Mouse (Mus musculus) lung, postnatal 25 days (tissue): ENCODE measurements around the gene Olfr76.
A peak's percentile ranks its signal among the peaks of the same experiment; 100 is the strongest.
"Not testable (repeated sequence)": the region's sequence is repeated elsewhere in the genome, so short reads cannot be mapped to it uniquely, and the experiment has no call there.

ENCODE experiments used
- DNase-seq: peaks from one replicate; pipeline ENCODE4 v3.0.0; 2022; ENCODE audit warnings: low spot score

Gene Olfr76

GRCm38 (mm10) chr19:12123103-12123502, at the start of gene Olfr76:
Gene Olfr76, minus strand, starts transcription at chr19:12123203.
- no peak for DNase-seq

- DNase-seq = not testable (repeated sequence)
Measured at GRCm38 (mm10) chr19:12170062-12170599, 47.1 kb upstream of the Olfr76 start, which contains the start of gene Olfr1555-ps1. Gene Olfr1555-ps1, minus strand, starts transcription at chr19:12170112.

- DNase-seq = no peak
Measured at GRCm38 (mm10) chr19:12145452-12145851, 22.4 kb upstream of the Olfr76 start.

- DNase-seq = no peak
Measured at GRCm38 (mm10) chr19:12143356-12143755, 20.4 kb upstream of the Olfr76 start.

- DNase-seq = peak; percentile 13
Measured at GRCm38 (mm10) chr19:12134289-12134688, 11.3 kb upstream of the Olfr76 start.

- DNase-seq = no peak
Measured at GRCm38 (mm10) chr19:12116464-12116863, 6.5 kb downstream of the Olfr76 start.

GRCm38 (mm10) chr19:12115797-12116196, 7.2 kb downstream of the Olfr76 start, which contains the start of gene Olfr1428:
Gene Olfr1428, minus strand, starts transcription at chr19:12115897.
- DNase-seq = no peak

- DNase-seq = no peak
Measured at GRCm38 (mm10) chr19:12113807-12114206, 9.2 kb downstream of the Olfr76 start.

- DNase-seq = no peak
Measured at GRCm38 (mm10) chr19:12104541-12104940, 18.5 kb downstream of the Olfr76 start.

GRCm38 (mm10) chr19:12103234-12103633, 19.8 kb downstream of the Olfr76 start, which contains the start of gene Olfr1427:
Gene Olfr1427, minus strand, starts transcription at chr19:12103334.
- no peak for DNase-seq

GRCm38 (mm10) chr19:12091913-12092312, 31.1 kb downstream of the Olfr76 start, which contains the start of gene Olfr1426:
Gene Olfr1426, minus strand, starts transcription at chr19:12092013.
- no peak for DNase-seq

GRCm38 (mm10) chr19:12077631-12078030, 45.4 kb downstream of the Olfr76 start, which contains the start of gene Olfr1425:
Gene Olfr1425, minus strand, starts transcription at chr19:12077731.
- not testable (repeated sequence) for DNase-seq

- not testable (repeated sequence) for DNase-seq
Measured at GRCm38 (mm10) chr19:12069546-12069945, 53.5 kb downstream of the Olfr76 start.
